Mouse (Mus musculus): ENCODE results near the gene Gm13889.

Gm13889 gene

DNA sequence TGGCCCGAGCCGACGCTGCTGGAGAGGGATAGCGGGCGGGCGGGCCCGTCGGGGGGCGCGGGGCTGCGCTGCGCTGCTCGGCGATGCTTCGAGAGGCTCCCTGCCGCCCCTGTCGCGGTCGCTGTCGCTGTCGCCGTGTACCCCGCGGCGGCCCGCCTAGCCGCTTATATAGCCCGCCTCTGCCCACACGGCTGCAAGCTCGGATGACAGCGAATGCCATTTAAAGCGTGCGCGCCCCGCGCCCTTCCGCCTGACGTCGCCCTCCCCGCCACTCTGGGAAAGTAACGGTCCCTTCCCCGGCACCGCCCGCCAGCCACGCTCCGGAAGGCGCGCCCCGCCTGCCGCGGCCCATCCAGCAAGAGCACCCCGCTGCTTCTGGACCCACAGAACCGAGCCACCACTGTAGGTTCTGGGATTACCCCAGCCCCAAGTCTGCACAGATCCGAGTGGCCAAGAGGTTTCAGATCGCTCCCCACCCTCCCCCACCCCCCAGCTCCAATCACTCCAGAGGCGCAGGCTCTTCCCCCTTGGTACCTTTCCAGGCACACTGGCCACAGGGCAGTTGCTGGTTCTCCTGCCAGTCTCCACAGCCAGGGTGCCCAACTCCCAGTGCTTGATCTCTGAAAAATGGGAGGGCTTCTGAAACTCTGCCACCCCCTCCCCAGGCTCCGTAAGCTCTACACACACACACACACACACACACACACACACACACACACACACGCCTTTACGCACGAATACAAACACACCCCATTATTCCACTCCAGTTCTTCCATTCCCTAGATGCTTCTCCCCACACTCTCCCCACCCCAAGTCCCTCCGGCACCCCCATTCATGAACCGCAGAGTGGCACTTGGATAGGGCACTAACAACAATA, at the start of gene Gm13889:
Gene Gm13889 (minus strand): TSS at position 294 of the 877 bp plus-strand sequence.
- TF ChIP-seq GATA4 (IDR thresholded peaks at IDR 0.05; ENCODE audit: insufficient replicate concordance, low read length): 0 out of 2 replicates have a peak, but pooled peaks have one; percentile 7

DNA sequence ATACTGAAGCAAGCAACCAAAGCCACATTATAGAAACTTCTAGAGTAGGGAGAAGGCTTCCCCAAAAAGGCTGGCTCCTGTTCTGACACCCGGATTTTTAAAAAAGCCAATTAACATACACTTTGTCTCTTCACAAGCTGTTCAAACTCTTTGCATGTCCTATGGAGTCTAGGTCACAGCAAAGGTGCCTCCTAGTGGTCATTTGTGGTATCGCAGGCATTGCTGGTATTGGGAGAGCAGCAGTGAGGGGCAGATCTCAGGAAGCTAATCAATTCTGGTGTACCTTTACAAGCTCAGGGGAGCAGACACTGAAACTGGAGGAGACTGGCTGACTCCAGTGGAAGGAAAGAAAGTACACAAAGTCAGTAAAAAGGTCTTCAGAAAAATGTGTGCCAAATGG, 45.3 kb upstream of the Gm13889 start:
- TF ChIP-seq GATA4 (IDR thresholded peaks at IDR 0.05; ENCODE audit: insufficient replicate concordance, low read length): no peak

DNA sequence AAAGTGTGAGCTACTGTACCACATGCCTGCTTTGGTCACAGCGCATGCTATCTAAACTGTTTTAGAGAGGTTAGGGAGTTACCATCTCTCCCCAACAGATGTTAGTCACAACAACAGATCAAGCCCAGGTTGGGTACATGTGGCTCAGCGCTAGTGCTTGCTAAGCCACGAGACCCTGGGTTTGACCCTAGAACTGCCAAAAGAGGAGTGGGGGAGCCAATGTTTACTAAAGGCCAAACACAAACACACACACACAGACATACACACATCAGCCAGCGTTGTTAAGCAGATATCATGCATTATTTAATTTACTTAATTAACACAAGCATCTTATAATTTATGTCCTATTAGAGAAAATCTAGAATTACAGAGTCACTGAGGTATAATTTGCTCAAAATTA, 44.9 kb upstream of the Gm13889 start:
- TF ChIP-seq GATA4 (IDR thresholded peaks at IDR 0.05; ENCODE audit: insufficient replicate concordance, low read length): no peak

DNA sequence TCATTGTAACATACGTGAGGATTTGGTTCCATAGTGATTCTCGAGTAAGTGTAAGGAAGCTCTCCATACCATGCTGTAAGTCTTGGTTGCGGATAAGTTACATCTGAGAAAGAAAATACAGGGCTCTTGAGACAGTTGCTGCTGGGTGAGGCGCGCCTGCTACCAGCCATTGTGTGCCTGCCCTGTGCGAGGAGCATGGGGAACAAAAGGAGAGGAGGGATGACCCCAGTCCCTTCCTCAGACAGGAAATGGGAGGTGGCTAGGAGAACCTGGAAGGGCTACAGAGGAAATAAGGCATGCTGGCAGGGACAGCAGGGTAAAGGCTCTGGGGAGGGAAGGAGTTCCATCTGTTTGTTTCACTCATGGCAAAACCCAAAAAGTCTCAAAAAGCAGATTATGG, 44.4 kb upstream of the Gm13889 start:
- no peak for TF ChIP-seq GATA4 (IDR thresholded peaks at IDR 0.05; ENCODE audit: insufficient replicate concordance, low read length)

DNA sequence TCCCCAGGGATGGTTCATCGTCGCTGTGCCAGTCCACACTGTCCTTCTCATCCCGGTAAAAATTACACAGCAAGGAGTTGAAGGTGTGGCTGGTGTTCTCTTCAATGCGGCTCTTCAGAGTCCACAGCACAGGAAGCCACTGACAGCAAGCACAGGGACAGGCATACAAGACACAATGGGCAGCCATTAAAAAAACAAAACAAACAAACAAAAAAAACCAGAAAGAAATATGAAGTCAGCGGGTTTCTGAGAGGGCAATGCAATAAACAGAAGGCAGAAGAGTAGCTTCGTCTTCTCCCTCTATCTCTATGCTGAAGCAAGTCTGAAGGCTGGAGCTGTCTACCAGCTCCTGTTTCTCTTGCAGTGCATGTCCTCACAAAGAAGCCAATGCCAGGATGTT, 39.3 kb upstream of the Gm13889 start, which contains the start of gene Gm27027:
Gene Gm27027 (minus strand): TSS at position 101 of the 400 bp plus-strand sequence.
- no peak for TF ChIP-seq GATA4 (IDR thresholded peaks at IDR 0.05; ENCODE audit: insufficient replicate concordance, low read length)

DNA sequence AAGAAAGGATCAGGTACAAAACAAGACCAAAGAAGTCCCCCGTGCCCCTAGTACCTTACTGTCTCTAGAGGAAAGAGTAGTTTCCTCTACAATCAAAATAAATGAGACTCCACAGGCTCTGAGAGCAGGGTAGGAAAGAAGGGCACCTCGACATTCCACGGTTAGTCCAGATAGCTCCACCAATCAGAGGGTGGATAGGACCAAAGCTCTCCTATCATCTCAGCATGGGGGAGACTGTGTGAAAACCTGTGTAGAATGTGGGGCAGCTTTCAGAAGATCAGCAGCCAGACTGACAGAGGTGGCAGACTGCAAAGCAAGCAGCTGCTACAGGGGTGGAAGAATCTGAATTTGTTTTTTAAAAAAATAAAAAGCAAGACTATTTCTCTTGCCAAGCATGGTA, 35.8 kb upstream of the Gm13889 start:
- no peak for TF ChIP-seq GATA4 (IDR thresholded peaks at IDR 0.05; ENCODE audit: insufficient replicate concordance, low read length)

DNA sequence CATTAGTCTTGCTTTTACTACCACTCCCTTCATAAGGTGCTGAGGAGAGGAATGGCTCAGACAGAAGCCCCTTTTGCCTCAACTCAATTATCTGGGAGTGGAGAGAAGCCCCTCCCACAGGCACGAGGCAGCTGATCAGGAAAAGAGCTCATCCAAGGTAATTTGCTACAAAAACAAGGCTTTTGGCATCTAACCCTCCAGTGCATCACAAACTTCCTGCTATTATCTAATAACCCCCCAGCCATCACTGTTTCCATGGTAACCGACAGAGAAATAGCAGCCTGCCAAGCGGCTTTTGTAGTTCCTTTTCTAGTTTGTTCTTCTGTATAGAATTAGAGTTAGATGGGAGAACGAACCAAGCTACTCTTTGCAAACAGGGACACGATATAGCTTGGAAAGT, 35.3 kb upstream of the Gm13889 start:
- TF ChIP-seq GATA4 (IDR thresholded peaks at IDR 0.05; ENCODE audit: insufficient replicate concordance, low read length): no peak

DNA sequence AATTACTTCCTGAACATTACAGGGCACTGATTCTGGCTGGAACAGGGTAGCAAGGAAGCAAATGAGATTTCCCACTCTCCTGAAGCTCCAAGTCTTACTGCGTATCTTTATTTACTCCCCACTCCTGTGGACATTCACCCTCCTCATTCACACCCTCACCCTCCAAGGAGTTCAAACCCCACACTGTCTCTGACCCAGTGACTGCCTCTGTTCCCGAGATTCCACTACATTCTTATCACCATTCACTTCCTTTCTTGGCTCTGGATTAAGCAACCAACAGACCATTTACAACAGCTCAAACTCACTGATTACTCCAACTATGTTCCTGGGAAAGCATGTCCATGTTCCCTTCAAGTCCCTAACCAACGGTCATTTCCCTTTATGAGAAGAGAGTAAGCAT, 34.3 kb upstream of the Gm13889 start:
- peak; percentile 74 for TF ChIP-seq GATA4 (IDR thresholded peaks at IDR 0.05; ENCODE audit: insufficient replicate concordance, low read length)

DNA sequence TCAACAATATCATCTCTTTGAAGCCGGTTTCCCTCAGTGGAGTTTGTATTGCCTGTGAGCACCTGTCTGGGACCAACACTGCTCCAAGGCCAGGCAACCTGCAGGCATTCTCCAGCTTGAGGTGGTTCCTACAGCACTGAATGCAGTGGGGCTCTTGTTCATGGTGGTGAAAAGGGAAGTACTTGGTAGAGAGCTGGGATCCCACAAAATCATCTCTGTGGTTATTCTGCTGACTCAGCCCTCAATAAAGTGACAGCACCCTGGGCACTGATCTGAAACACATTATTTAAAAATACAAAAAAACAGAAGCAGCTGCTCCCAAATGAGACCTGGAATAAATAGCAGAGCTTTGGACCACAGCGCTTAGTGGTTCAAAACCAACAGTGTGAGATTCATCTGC, 31.4 kb upstream of the Gm13889 start:
- no peak for TF ChIP-seq GATA4 (IDR thresholded peaks at IDR 0.05; ENCODE audit: insufficient replicate concordance, low read length)

DNA sequence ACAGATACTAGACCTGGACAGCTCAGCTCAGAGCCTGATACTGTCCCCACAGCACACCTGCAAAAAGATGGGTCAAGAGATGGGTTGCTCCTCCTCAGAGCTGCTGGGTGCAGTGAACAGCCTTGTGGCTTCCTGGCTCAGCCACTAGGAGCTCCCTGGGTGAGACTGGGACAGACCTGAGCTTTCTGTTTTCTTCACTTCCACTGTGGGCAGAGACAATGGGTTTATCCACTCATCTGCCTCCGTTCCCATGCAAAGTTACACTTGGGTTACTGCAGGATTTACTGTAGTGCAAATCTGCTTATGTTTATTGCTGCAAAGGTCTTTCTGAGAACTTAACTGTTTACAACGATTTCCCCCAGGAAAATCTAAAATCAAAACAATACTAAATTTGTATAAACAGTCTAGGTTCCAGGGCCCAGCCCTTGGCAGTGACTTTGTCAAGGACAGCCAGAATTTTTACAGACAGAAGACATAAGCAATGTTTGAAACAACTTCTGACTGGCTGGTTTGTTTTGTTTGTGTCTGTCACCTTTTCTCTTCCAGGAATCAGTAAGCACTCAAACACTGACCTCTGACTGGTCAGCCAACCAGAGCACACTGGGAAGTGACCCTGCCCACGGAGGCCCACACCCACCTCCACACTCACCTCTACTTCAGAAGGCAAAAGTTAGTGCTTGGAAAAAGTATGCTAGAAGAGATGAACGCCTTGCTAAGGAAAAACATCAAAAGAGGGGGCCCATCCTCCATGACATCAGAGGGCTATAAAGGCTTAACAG, 25.6 kb upstream of the Gm13889 start:
- no peak for TF ChIP-seq GATA4 (IDR thresholded peaks at IDR 0.05; ENCODE audit: insufficient replicate concordance, low read length)

DNA sequence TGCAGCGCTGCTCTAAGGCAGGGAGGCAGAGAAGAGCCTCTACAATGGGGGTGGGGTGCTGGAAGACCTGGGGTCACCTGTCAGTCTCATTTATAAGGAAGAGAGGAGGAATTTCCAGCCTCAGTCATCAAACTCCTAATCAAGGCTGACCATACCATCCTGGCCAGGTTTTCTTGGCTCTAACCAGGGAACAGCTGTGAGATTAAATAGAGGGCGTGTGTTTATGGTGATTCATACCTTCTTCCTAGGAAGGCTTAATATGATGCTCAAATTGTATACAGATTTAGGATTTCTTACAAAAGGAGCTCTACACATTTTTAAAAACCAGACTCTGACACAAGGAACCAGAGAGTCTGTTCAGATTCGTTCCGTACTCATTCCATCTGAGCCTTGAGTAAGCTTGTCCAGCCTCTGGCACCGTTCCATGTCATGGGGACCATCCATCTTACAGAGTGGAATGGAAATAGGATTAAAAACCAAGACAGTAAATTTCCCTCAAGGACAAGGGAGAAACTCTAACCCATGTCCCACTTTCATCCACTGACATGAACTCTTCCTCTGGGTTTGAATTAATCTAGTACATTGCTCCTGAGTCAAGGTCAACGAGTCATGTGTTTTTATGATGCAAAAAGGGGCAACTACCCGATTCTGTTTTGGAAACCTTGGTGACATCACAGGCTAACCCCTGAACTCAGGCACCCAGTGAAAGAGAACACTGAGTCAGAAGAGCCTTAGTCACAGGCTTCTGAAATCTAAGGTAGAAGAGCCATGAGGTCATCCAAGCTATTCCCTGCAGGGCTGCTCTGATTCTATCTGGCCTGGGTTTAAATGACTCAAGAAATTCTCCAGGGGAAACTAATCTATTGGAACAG, 22.5 kb upstream of the Gm13889 start:
- no peak for TF ChIP-seq GATA4 (IDR thresholded peaks at IDR 0.05; ENCODE audit: insufficient replicate concordance, low read length)

DNA sequence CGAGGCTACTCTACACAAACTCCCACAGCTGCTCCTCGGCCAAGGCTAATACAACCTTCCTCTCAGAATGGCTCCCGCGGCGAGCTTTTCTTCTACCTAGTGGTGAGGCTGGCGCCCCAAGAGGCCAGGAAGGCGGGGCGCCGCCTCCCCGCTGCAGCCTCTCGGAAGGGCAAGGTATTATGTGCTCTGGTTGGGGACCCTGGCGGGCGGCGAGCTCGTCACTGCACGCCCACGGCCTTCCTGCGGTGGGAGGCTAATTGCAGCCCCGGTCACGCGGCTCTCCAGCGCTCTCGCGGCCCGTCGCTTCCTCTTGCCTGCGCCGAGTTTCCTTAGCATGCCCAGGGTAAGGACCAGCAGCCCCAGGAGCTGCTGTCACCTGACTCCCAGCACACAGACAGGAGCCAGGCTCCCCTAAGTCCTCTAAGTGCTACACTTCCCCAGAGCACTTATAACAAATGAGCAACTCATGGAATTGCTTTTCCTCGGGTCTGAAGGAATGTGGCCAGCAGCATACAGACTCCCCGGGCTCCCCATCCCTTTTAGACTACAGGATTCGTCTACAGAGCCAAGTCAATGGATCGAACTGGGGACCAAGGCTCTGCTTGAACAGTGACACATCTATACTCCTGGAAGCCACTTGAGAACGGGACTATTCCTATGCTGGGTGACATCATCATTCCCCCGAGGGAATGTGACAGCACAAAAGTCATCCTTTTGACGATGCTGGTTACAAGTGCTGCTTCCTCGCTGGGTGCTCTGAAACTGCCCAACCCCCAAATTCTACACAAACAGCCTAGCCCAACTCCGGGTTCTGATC, 19.6 kb upstream of the Gm13889 start:
- no peak for TF ChIP-seq GATA4 (IDR thresholded peaks at IDR 0.05; ENCODE audit: insufficient replicate concordance, low read length)

DNA sequence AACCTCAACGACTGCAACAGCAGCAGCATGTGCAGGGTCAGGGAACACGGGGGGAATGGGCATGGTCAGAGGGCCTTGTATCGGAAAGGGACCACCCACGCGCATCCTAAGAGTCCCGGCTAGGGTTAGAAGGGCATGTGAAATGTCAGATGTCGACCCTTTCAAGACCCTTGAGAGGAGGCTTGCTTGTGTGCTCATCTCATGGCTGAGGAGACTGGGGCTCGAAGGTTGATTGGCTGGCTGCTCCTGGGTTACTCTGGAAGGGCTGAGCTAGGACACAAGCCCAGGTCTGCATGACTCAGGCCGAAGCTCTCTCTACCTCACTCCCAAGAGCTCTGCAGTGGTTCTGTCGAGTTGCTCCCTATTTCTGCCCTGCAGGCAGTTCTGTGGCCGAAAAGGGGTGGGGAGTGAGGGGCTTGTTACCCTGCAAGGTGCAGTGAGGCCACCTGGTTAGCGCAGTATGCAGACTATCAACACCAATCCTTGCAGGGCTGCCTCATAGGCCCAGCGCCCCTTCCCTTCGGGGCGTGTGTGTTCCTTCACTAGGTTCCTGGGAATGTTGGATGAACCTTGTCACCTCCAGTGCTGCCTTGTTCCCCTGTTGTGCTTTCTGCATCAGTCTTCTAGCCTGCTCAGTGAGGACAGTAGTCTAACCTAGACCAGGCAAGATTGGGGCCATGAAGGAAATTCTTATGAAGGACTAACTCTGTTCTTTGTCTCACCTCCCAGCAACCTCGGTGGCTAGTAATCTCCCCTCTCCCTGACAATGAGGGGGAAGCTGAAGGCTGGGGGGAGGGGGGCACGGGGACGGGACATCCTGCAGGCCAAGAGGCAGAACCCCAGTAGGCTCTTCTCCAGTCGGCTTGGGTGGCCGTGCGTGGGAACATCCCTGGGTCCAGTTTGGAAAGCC, 18.8 kb upstream of the Gm13889 start:
- no peak for TF ChIP-seq GATA4 (IDR thresholded peaks at IDR 0.05; ENCODE audit: insufficient replicate concordance, low read length)

All from liver, adult (tissue).